13 mouse cellular contexts compared by ENCODE assay signal in the genomic region with DNA sequence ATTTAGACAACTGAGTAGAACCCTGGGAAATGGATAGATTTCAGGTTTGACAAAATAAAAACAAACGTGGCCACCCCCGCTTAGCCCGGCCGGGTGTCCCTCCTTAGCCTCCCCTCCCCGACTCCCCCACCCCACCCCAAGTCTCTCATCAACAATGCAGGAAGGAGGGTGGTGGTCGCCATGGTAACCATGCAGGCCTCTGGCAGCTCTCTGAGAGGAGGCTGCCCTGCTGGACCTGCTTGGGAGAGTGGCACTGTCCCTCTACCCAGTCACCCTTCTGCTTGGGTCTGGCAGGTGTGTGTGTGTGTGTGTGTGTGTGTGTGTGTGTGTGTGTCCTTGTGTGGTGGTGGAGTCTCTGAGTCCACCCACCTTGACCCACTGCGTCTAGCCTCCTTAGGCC. TPM values are rescaled to one million over a fixed set of nuclear protein-coding genes. Genes with fewer than 3 reads are reported as not detected.
DNase-seq lines count a peak whose midpoint lies in the region; ATAC-seq and TF ChIP-seq lines count a peak whose summit lies in the region.
"Had no signal": no experiment of that assay in that cellular context is flagged by ENCODE, and none has a peak within 500 bp of the region (broad histone marks: within the 10 kb centered on the region; RNA-seq: fewer than 3 reads in every experiment).

No protein-coding gene starts in this region.

- ATAC-seq in neural tube, embryonic 11.5 days (ENCODE audit: insufficient read depth, low FRiP score, low TSS enrichment), result no peak; the same call in 1 of the 2 replicates
- peak; percentile 69 for ATAC-seq in forebrain, embryonic 12.5 days (ENCODE audit: low FRiP score)
- peak; percentile 71 for ATAC-seq in hindbrain, postnatal 0 days
- ATAC-seq in neural tube, embryonic 14.5 days (ENCODE audit: low read depth), result peak; percentile 61; the same call in 1 of the 2 replicates
- ATAC-seq in megakaryocyte, adult 5-6 weeks (ENCODE audit: poor library complexity, severe bottlenecking), result no peak

- no peak overlapping the region for H3K9ac ChIP-seq in neural tube, embryonic 11.5 days (ENCODE audit: low read length)
- H3K9ac ChIP-seq in forebrain, embryonic 12.5 days, result 0 out of 2 replicates have a peak overlapping the region, but pooled peaks have one; percentile 12
- no peak overlapping the region for H3K9ac ChIP-seq in hindbrain, postnatal 0 days (replicated peaks; ENCODE audit: low read length)
- no peak overlapping the region for H3K9ac ChIP-seq in neural tube, embryonic 14.5 days (replicated peaks; ENCODE audit: low read depth, low read length)
- H3K9ac ChIP-seq: embryonic facial prominence, embryonic 12.5 days; heart, embryonic 15.5 days had no signal

- no peaks in the 10 kb centered on the region for H3K27me3 ChIP-seq in neural tube, embryonic 11.5 days (ENCODE audit: control insufficient read depth, insufficient read depth, low read length)
- no peaks in the 10 kb centered on the region for H3K27me3 ChIP-seq in forebrain, embryonic 12.5 days
- H3K27me3 ChIP-seq in hindbrain, postnatal 0 days (ENCODE audit: insufficient read depth, low read length), result no peaks in the 10 kb centered on the region
- no peaks in the 10 kb centered on the region for H3K27me3 ChIP-seq in neural tube, embryonic 14.5 days (ENCODE audit: control insufficient read depth, insufficient read depth, low read length)
- H3K27me3 ChIP-seq: embryonic facial prominence, embryonic 12.5 days had no signal

- no peaks in the 10 kb centered on the region for H3K9me3 ChIP-seq in neural tube, embryonic 11.5 days (ENCODE audit: control insufficient read depth, low read length)
- H3K9me3 ChIP-seq in forebrain, embryonic 12.5 days, result no peaks in the 10 kb centered on the region
- H3K9me3 ChIP-seq in hindbrain, postnatal 0 days (ENCODE audit: low read length), result no peaks in the 10 kb centered on the region
- no peaks in the 10 kb centered on the region for H3K9me3 ChIP-seq in neural tube, embryonic 14.5 days (ENCODE audit: control insufficient read depth, low read length)
- H3K9me3 ChIP-seq: embryonic facial prominence, embryonic 12.5 days; heart, embryonic 15.5 days had no signal

- TF ChIP-seq CTCF in hindbrain, postnatal 0 days (IDR thresholded peaks at IDR 0.05; ENCODE audit: low read depth), result no peak

- H3K27ac ChIP-seq in neural tube, embryonic 11.5 days (ENCODE audit: low read depth, low read length), result no peak overlapping the region
- H3K27ac ChIP-seq in forebrain, embryonic 12.5 days, result no peak overlapping the region
- no peak overlapping the region for H3K27ac ChIP-seq in hindbrain, postnatal 0 days
- no peak overlapping the region for H3K27ac ChIP-seq in neural tube, embryonic 14.5 days (ENCODE audit: low read depth, low read length)
- H3K27ac ChIP-seq: embryonic facial prominence, embryonic 12.5 days; heart, embryonic 15.5 days had no signal

- peak; percentile 39 for DNase-seq in neural tube, embryonic 11.5 days (ENCODE audit: low spot score)
- no peak for DNase-seq in neural tube, embryonic 10.5 days (ENCODE audit: extremely low spot score, low spot score)
- peak; percentile 53 for DNase-seq in hindbrain, postnatal 0 days (ENCODE audit: low spot score)
- DNase-seq in thymus, postnatal 14 days, result no peak
- DNase-seq in lung, adult 18-20 months, result no peak

- H3K4me1 ChIP-seq in neural tube, embryonic 11.5 days (ENCODE audit: control insufficient read depth, insufficient read depth, low read length), result peaks cover 6% of the 10 kb centered on the region
- H3K4me1 ChIP-seq in forebrain, embryonic 12.5 days, result peaks cover 29% of the 10 kb centered on the region
- H3K4me1 ChIP-seq in hindbrain, postnatal 0 days (ENCODE audit: insufficient read depth, low read length), result 0 out of 2 replicates have a peak, but pooled peaks cover 7% of the 10 kb centered on the region
- no peaks in the 10 kb centered on the region for H3K4me1 ChIP-seq in neural tube, embryonic 14.5 days (ENCODE audit: control insufficient read depth, insufficient read depth, low read length)

- no peak overlapping the region for H3K4me3 ChIP-seq in neural tube, embryonic 11.5 days (ENCODE audit: low read depth, low read length)
- H3K4me3 ChIP-seq in forebrain, embryonic 12.5 days (replicated peaks), result no peak overlapping the region
- no peak overlapping the region for H3K4me3 ChIP-seq in hindbrain, postnatal 0 days (ENCODE audit: low read length)
- H3K4me3 ChIP-seq in neural tube, embryonic 14.5 days (ENCODE audit: low read depth, low read length), result no peak overlapping the region
- H3K4me3 ChIP-seq: embryonic facial prominence, embryonic 12.5 days; heart, embryonic 15.5 days had no signal

- 28% methylated on average over 7 of the region's 7 CpGs for WGBS in neural tube, embryonic 11.5 days
- WGBS in forebrain, embryonic 12.5 days, result 18% methylated on average over 7 of the region's 7 CpGs
- 13% methylated on average over 7 of the region's 7 CpGs for WGBS in hindbrain, postnatal 0 days
- WGBS in neural tube, embryonic 14.5 days, result 25% methylated on average over 7 of the region's 7 CpGs

- no peaks in the 10 kb centered on the region for H3K36me3 ChIP-seq in neural tube, embryonic 11.5 days (ENCODE audit: control insufficient read depth, insufficient read depth, low read length)
- no peaks in the 10 kb centered on the region for H3K36me3 ChIP-seq in forebrain, embryonic 12.5 days (replicated peaks)
- H3K36me3 ChIP-seq in hindbrain, postnatal 0 days (ENCODE audit: insufficient read depth, low read length), result no peaks in the 10 kb centered on the region
- no peaks in the 10 kb centered on the region for H3K36me3 ChIP-seq in neural tube, embryonic 14.5 days (ENCODE audit: control insufficient read depth, insufficient read depth, low read length)
- H3K36me3 ChIP-seq: embryonic facial prominence, embryonic 12.5 days; heart, embryonic 15.5 days had no signal

- no peak overlapping the region for H3K4me2 ChIP-seq in neural tube, embryonic 11.5 days (ENCODE audit: low read depth)
- no peak overlapping the region for H3K4me2 ChIP-seq in forebrain, embryonic 12.5 days
- no peak overlapping the region for H3K4me2 ChIP-seq in hindbrain, postnatal 0 days (ENCODE audit: low read depth, low read length)
- H3K4me2 ChIP-seq in neural tube, embryonic 14.5 days (ENCODE audit: low read depth, low read length), result no peak overlapping the region
- H3K4me2 ChIP-seq: embryonic facial prominence, embryonic 12.5 days; heart, embryonic 15.5 days had no signal

RNA-seq across cellular contexts. Expression of gene Cacna1i, which starts 27.7 kb away (rescaled TPM):
- polyA plus RNA-seq in neural tube, embryonic 11.5 days (2014; fragmentation: Nextera tagmentation; extraction: Ambion mirVana), result 0.05 and 0.09 TPM in 2 replicates
- 0.17 and 0.21 TPM in 2 replicates for polyA plus RNA-seq in forebrain, embryonic 12.5 days (2016; fragmentation: Nextera tagmentation; extraction: Ambion mirVana)
- 10.8 and 14.0 TPM in 2 replicates for total RNA-seq in hindbrain, postnatal 0 days (2014; rRNA removed)
- polyA plus RNA-seq in hindbrain, postnatal 0 days (2015; fragmentation: Nextera tagmentation; extraction: Ambion mirVana), result 0.47 and 0.50 TPM in 2 replicates
- polyA plus RNA-seq in neural tube, embryonic 14.5 days (2014; fragmentation: Nextera tagmentation; extraction: Ambion mirVana), result 0.71 and 0.95 TPM in 2 replicates
- total RNA-seq in megakaryocyte, adult 5-6 weeks (2015), result 0.02 TPM in 1 of 2 replicates, not detected in the other
- total RNA-seq in megakaryocyte, adult 5-6 weeks (2017), result not detected in 2 replicates
- polyA plus RNA-seq: heart, embryonic 15.5 days; kidney, embryonic 16.5 days; liver, embryonic 16.5 days; stomach, embryonic 16.5 days had no signal

RNA-seq across cellular contexts. Expression of gene Rps19bp1, which starts 50.6 kb away (rescaled TPM):
- 70.3 and 76.9 TPM in 2 replicates for polyA plus RNA-seq in neural tube, embryonic 11.5 days (2014; fragmentation: Nextera tagmentation; extraction: Ambion mirVana)
- polyA plus RNA-seq in forebrain, embryonic 12.5 days (2016; fragmentation: Nextera tagmentation; extraction: Ambion mirVana), result 57.4 and 65.2 TPM in 2 replicates
- 29.0 and 51.6 TPM in 2 replicates for total RNA-seq in hindbrain, postnatal 0 days (2014; rRNA removed)
- 78.4 and 81.3 TPM in 2 replicates for polyA plus RNA-seq in hindbrain, postnatal 0 days (2015; fragmentation: Nextera tagmentation; extraction: Ambion mirVana)
- polyA plus RNA-seq in neural tube, embryonic 14.5 days (2014; fragmentation: Nextera tagmentation; extraction: Ambion mirVana), result 74.5 and 84.0 TPM in 2 replicates
- total RNA-seq in megakaryocyte, adult 5-6 weeks (2015), result 32.9 and 35.4 TPM in 2 replicates
- total RNA-seq in megakaryocyte, adult 5-6 weeks (2017), result 12.6 and 20.3 TPM in 2 replicates

RNA-seq across cellular contexts. Expression of gene Atf4, which starts 59.7 kb away (rescaled TPM):
- polyA plus RNA-seq in neural tube, embryonic 11.5 days (2014; fragmentation: Nextera tagmentation; extraction: Ambion mirVana), result 127 and 134 TPM in 2 replicates
- 132 and 142 TPM in 2 replicates for polyA plus RNA-seq in forebrain, embryonic 12.5 days (2016; fragmentation: Nextera tagmentation; extraction: Ambion mirVana)
- total RNA-seq in hindbrain, postnatal 0 days (2014; rRNA removed), result 140 and 157 TPM in 2 replicates
- polyA plus RNA-seq in hindbrain, postnatal 0 days (2015; fragmentation: Nextera tagmentation; extraction: Ambion mirVana), result 104 and 109 TPM in 2 replicates
- polyA plus RNA-seq in neural tube, embryonic 14.5 days (2014; fragmentation: Nextera tagmentation; extraction: Ambion mirVana), result 110 and 112 TPM in 2 replicates
- 172 and 184 TPM in 2 replicates for total RNA-seq in megakaryocyte, adult 5-6 weeks (2015)
- 253 and 263 TPM in 2 replicates for total RNA-seq in megakaryocyte, adult 5-6 weeks (2017)

Comparison
In these comparisons a context has a peak if more than half of its experiments do, and no peak if none do; other contexts are left out.
1. ATAC-seq: peak in forebrain, embryonic 12.5 days (single experiment), hindbrain, postnatal 0 days (single experiment) and neural tube, embryonic 14.5 days (single experiment); none in neural tube, embryonic 11.5 days (single experiment) and megakaryocyte, adult 5-6 weeks (single experiment).
2. DNase-seq: peak in neural tube, embryonic 11.5 days (single experiment) and hindbrain, postnatal 0 days (single experiment); none in neural tube, embryonic 10.5 days (single experiment), thymus, postnatal 14 days (single experiment) and lung, adult 18-20 months (0 of 2).